8 mouse cellular contexts compared by ENCODE assay signal in the genomic region with DNA sequence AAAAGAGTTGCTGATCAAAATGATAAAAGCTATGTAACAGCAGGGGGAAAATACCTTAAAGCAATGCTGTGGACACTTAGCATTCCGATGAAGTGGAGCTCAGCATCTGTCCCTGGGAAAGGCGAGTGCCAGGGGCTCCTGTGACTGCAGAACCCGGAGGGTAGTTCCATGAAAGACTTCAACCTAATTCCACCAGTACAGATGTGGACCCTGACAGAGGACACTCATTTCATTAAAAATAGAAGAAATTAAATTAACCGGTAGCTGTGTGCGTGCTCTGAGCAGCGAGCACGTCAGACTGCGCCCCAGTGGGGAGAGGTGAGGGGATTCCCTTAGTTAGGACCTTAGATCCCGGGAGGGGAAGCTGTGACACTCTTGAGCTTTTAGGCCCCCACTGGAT. TPM values are rescaled to one million over a fixed set of nuclear protein-coding genes. Genes with fewer than 3 reads are reported as not detected.
A peak's percentile ranks its signal among the peaks of the same experiment; 100 is the strongest.
DNase-seq lines count a peak whose midpoint lies in the region; ATAC-seq and TF ChIP-seq lines count a peak whose summit lies in the region.

No protein-coding gene starts in this region.

- WGBS in heart, embryonic 16.5 days = 5% methylated on average over 9 of the region's 9 CpGs
- 11% methylated on average over 9 of the region's 9 CpGs for WGBS in bone marrow, adult 2 months
- 2% methylated on average over 9 of the region's 9 CpGs for WGBS in hindbrain, embryonic 14.5 days
- WGBS in midbrain, embryonic 14.5 days = under 1% methylated on average over 9 of the region's 9 CpGs

- no peak for TF ChIP-seq CTCF in bone marrow, adult 2 months (IDR thresholded peaks at IDR 0.05; ENCODE audit: control insufficient read depth, insufficient read depth, low read length)

- peak overlapping the region; percentile 51 for H3K9ac ChIP-seq in heart, embryonic 16.5 days (ENCODE audit: low read length)
- peak overlapping the region; percentile 62 for H3K9ac ChIP-seq in hindbrain, embryonic 14.5 days
- peak overlapping the region; percentile 56 for H3K9ac ChIP-seq in midbrain, embryonic 14.5 days (replicated peaks; ENCODE audit: low read length)

- no peak for DNase-seq in heart, adult 18-20 months
- DNase-seq in hindbrain, embryonic 14.5 days (ENCODE audit: low spot score) = no peak
- DNase-seq in midbrain, embryonic 14.5 days = peak; percentile 16
- DNase-seq in cerebellum, adult 9-10 months = no peak
- no peak for DNase-seq in cerebellum, adult 9-11 months
- DNase-seq in kidney, postnatal 10 days = no peak

- H3K4me3 ChIP-seq in heart, embryonic 16.5 days (ENCODE audit: low read length) = peak overlapping the region; percentile 53
- peak overlapping the region; percentile 49 for H3K4me3 ChIP-seq in bone marrow, adult 2 months (replicated peaks; ENCODE audit: control insufficient read depth, low read depth, low read length)
- H3K4me3 ChIP-seq in hindbrain, embryonic 14.5 days (replicated peaks; ENCODE audit: low read length) = peak overlapping the region; percentile 50
- peak overlapping the region; percentile 45 for H3K4me3 ChIP-seq in midbrain, embryonic 14.5 days (replicated peaks; ENCODE audit: low read depth, low read length)

- H3K9me3 ChIP-seq in heart, embryonic 16.5 days (replicated peaks; ENCODE audit: control insufficient read depth, low read length) = no peaks in the 10 kb centered on the region
- H3K9me3 ChIP-seq in hindbrain, embryonic 14.5 days (ENCODE audit: control insufficient read depth, low read length) = no peaks in the 10 kb centered on the region
- H3K9me3 ChIP-seq in midbrain, embryonic 14.5 days (ENCODE audit: control insufficient read depth, low read length) = no peaks in the 10 kb centered on the region

- H3K4me1 ChIP-seq in heart, embryonic 16.5 days (ENCODE audit: control insufficient read depth, insufficient read depth, low read length) = peaks cover 7% of the 10 kb centered on the region; the same call in 1 of the 2 replicates
- H3K4me1 ChIP-seq in bone marrow, adult 2 months (ENCODE audit: control insufficient read depth, insufficient read depth, low read length) = no peaks in the 10 kb centered on the region
- peaks cover 9% of the 10 kb centered on the region for H3K4me1 ChIP-seq in hindbrain, embryonic 14.5 days (replicated peaks; ENCODE audit: control insufficient read depth, insufficient read depth, low read length)
- H3K4me1 ChIP-seq in midbrain, embryonic 14.5 days (ENCODE audit: control insufficient read depth, insufficient read depth, low read length) = peaks cover 9% of the 10 kb centered on the region; the same call in 1 of the 2 replicates

- no peak overlapping the region for H3K27ac ChIP-seq in heart, embryonic 16.5 days (ENCODE audit: low read length)
- no peak overlapping the region for H3K27ac ChIP-seq in bone marrow, adult 2 months (ENCODE audit: control insufficient read depth, insufficient read depth, low read depth, low read length, poor library complexity)
- H3K27ac ChIP-seq in hindbrain, embryonic 14.5 days = no peak overlapping the region
- H3K27ac ChIP-seq in midbrain, embryonic 14.5 days (replicated peaks; ENCODE audit: low read depth, low read length) = no peak overlapping the region

- no peaks in the 10 kb centered on the region for H3K36me3 ChIP-seq in heart, embryonic 16.5 days (ENCODE audit: control insufficient read depth, insufficient read depth)
- no peaks in the 10 kb centered on the region for H3K36me3 ChIP-seq in hindbrain, embryonic 14.5 days (replicated peaks; ENCODE audit: control insufficient read depth, insufficient read depth)
- no peaks in the 10 kb centered on the region for H3K36me3 ChIP-seq in midbrain, embryonic 14.5 days (ENCODE audit: control insufficient read depth, insufficient read depth, low read length)

- TF ChIP-seq POLR2A in bone marrow, adult 2 months (IDR thresholded peaks at IDR 0.05; ENCODE audit: borderline replicate concordance, control insufficient read depth, low read depth, low read length) = no peak

- H3K27me3 ChIP-seq in heart, embryonic 16.5 days (ENCODE audit: control insufficient read depth, insufficient read depth, low read length) = 0 out of 2 replicates have a peak, but pooled peaks cover 4% of the 10 kb centered on the region
- H3K27me3 ChIP-seq in hindbrain, embryonic 14.5 days (ENCODE audit: control insufficient read depth, insufficient read depth, low read length) = 0 out of 2 replicates have a peak, but pooled peaks cover 3% of the 10 kb centered on the region
- H3K27me3 ChIP-seq in midbrain, embryonic 14.5 days (ENCODE audit: control insufficient read depth, insufficient read depth, low read length) = 0 out of 2 replicates have a peak, but pooled peaks cover 4% of the 10 kb centered on the region

- peak overlapping the region; percentile 87 for H3K4me2 ChIP-seq in heart, embryonic 16.5 days (ENCODE audit: low read depth, low read length)
- H3K4me2 ChIP-seq in hindbrain, embryonic 14.5 days (replicated peaks) = peak overlapping the region; percentile 98
- peak overlapping the region; percentile 96 for H3K4me2 ChIP-seq in midbrain, embryonic 14.5 days (ENCODE audit: low read length)

- ATAC-seq in heart, embryonic 16.5 days (replicated peaks; ENCODE audit: extremely low read depth, insufficient read depth, low FRiP score) = no peak
- peak; percentile 62; the same call in 1 of the 2 replicates for ATAC-seq in hindbrain, embryonic 14.5 days (ENCODE audit: low FRiP score)
- peak; percentile 29; the same call in 1 of the 2 replicates for ATAC-seq in midbrain, embryonic 14.5 days (ENCODE audit: low FRiP score, low TSS enrichment)

RNA-seq across cellular contexts. Expression of a gene that starts 0.5 kb away (rescaled TPM):
- polyA plus RNA-seq in heart, embryonic 16.5 days (2015; fragmentation: Nextera tagmentation; extraction: Ambion mirVana) = 0.09 and 0.22 TPM in 2 replicates
- under 1 TPM; 0.52 to 0.69 TPM for total RNA-seq in heart, adult 18-20 months (2021)
- 2.5 TPM in 1 of 2 replicates, not detected in the other for polyA plus RNA-seq in bone marrow, adult 2 months (2011; ENCODE audit: insufficient read depth, insufficient read length, low replicate concordance, missing spikeins)
- polyA plus RNA-seq in hindbrain, embryonic 14.5 days (2014; fragmentation: Nextera tagmentation; extraction: Ambion mirVana) = 0.11 and 0.20 TPM in 2 replicates
- not detected in 2 replicates for polyA plus RNA-seq in midbrain, embryonic 14.5 days (2014; fragmentation: Nextera tagmentation; extraction: Ambion mirVana)
